In the genomic region with DNA sequence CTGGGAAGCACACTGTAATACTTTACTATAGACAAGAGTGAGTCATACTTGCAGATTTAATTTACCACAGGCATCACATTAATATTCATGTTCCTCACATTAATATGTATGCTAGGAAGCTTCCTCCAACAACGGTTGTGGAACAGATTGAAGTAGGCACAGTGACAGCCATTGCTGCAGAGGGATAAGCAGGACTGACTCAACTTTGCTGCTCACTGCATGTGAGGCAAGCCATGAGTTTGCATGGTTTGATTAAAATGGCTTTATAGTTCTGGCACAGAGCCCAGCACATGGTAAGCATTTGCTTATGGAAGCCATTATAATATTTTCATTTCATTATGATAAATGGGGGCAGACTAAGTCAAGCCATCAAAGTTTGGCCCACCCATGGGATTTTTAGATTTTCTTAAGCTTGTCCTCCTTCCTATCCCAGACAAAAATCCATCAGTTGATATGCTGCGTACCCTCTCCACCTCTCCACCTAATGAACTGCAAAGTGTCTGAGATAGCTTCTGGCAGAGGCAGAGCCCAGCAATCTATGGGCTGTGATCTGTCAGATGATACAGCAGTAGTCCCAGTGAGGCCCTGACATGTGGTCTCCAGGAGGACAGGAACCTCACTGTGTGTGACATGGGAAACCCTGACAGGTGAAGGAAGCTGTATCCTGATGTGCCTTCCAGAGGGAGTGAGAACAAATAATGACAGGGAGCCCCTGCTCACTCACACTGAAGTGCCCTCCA, we compare ENCODE assay signal across 10 mouse cellular contexts.
A peak's percentile ranks its signal among the peaks of the same experiment; 100 is the strongest.
DNase-seq lines count a peak whose midpoint lies in the region; ATAC-seq and TF ChIP-seq lines count a peak whose summit lies in the region.
"Had no signal": no experiment of that assay in that cellular context is flagged by ENCODE, and none has a peak within 500 bp of the region (broad histone marks: within the 10 kb centered on the region; RNA-seq: fewer than 3 reads in every experiment).

No protein-coding gene starts in this region.

- no peak for TF ChIP-seq POLR2A in limb, embryonic 14.5 days (IDR thresholded peaks at IDR 0.05; ENCODE audit: borderline replicate concordance, extremely low read depth, insufficient read depth, insufficient read length)

- no peaks in the 10 kb centered on the region for H3K36me3 ChIP-seq in limb, embryonic 14.5 days (ENCODE audit: control insufficient read depth, insufficient read depth, low read length)
- H3K36me3 ChIP-seq in limb, embryonic 10.5 days: no peaks in the 10 kb centered on the region
- H3K36me3 ChIP-seq in embryonic facial prominence, embryonic 12.5 days: no peaks in the 10 kb centered on the region
- H3K36me3 ChIP-seq in hindbrain, embryonic 12.5 days: no peaks in the 10 kb centered on the region
- H3K36me3 ChIP-seq in midbrain, embryonic 15.5 days (replicated peaks): no peaks in the 10 kb centered on the region
- H3K36me3 ChIP-seq: limb, embryonic 12.5 days had no signal

- no peak overlapping the region for H3K4me3 ChIP-seq in limb, embryonic 14.5 days (replicated peaks; ENCODE audit: low read length)
- no peak overlapping the region for H3K4me3 ChIP-seq in limb, embryonic 10.5 days
- H3K4me3 ChIP-seq in embryonic facial prominence, embryonic 12.5 days: no peak overlapping the region
- no peak overlapping the region for H3K4me3 ChIP-seq in hindbrain, embryonic 12.5 days
- no peak overlapping the region for H3K4me3 ChIP-seq in midbrain, embryonic 15.5 days
- H3K4me3 ChIP-seq: limb, embryonic 12.5 days had no signal

- H3K4me1 ChIP-seq in limb, embryonic 14.5 days (ENCODE audit: control insufficient read depth, insufficient read depth, low read length): peaks cover 8% of the 10 kb centered on the region; the same call in 1 of the 2 replicates
- H3K4me1 ChIP-seq in limb, embryonic 10.5 days: peaks cover 4% of the 10 kb centered on the region; the same call in 1 of the 2 replicates
- peaks cover 10% of the 10 kb centered on the region for H3K4me1 ChIP-seq in embryonic facial prominence, embryonic 12.5 days
- peaks cover 4% of the 10 kb centered on the region; the same call in 1 of the 2 replicates for H3K4me1 ChIP-seq in hindbrain, embryonic 12.5 days
- H3K4me1 ChIP-seq in midbrain, embryonic 15.5 days: peaks cover 6% of the 10 kb centered on the region; the same call in 1 of the 2 replicates

- no peaks in the 10 kb centered on the region for H3K27me3 ChIP-seq in limb, embryonic 14.5 days (ENCODE audit: control insufficient read depth, insufficient read depth, low read length)
- no peaks in the 10 kb centered on the region for H3K27me3 ChIP-seq in limb, embryonic 10.5 days (ENCODE audit: low read depth, poor library complexity, severe bottlenecking)
- no peaks in the 10 kb centered on the region for H3K27me3 ChIP-seq in embryonic facial prominence, embryonic 12.5 days
- no peaks in the 10 kb centered on the region for H3K27me3 ChIP-seq in hindbrain, embryonic 12.5 days
- no peaks in the 10 kb centered on the region for H3K27me3 ChIP-seq in midbrain, embryonic 15.5 days (replicated peaks)
- H3K27me3 ChIP-seq: limb, embryonic 12.5 days had no signal

- H3K4me2 ChIP-seq in limb, embryonic 14.5 days (replicated peaks; ENCODE audit: low read depth, low read length, severe bottlenecking): no peak overlapping the region
- no peak overlapping the region for H3K4me2 ChIP-seq in embryonic facial prominence, embryonic 12.5 days (replicated peaks)
- no peak overlapping the region for H3K4me2 ChIP-seq in hindbrain, embryonic 12.5 days (replicated peaks)
- no peak overlapping the region for H3K4me2 ChIP-seq in midbrain, embryonic 15.5 days
- H3K4me2 ChIP-seq: limb, embryonic 12.5 days had no signal

- no peak for ATAC-seq in limb, embryonic 14.5 days (ENCODE audit: low FRiP score, low read depth)
- ATAC-seq in embryonic facial prominence, embryonic 12.5 days (ENCODE audit: insufficient number of reproducible peaks, insufficient read depth, low FRiP score, low TSS enrichment): peak; percentile 79
- ATAC-seq in hindbrain, embryonic 12.5 days (ENCODE audit: low FRiP score): 0 out of 2 replicates have a peak, but pooled peaks have one; percentile 19
- ATAC-seq in midbrain, embryonic 15.5 days (replicated peaks): peak; percentile 93
- ATAC-seq in activated CD4-positive, CD25-positive, alpha-beta regulatory T cell, adult 4 months: no peak
- ATAC-seq: lung, postnatal 0 days had no signal

- H3K9me3 ChIP-seq in limb, embryonic 14.5 days (ENCODE audit: control insufficient read depth, low read length): no peaks in the 10 kb centered on the region
- H3K9me3 ChIP-seq in limb, embryonic 10.5 days (replicated peaks): no peaks in the 10 kb centered on the region
- no peaks in the 10 kb centered on the region for H3K9me3 ChIP-seq in embryonic facial prominence, embryonic 12.5 days
- no peaks in the 10 kb centered on the region for H3K9me3 ChIP-seq in hindbrain, embryonic 12.5 days (replicated peaks)
- no peaks in the 10 kb centered on the region for H3K9me3 ChIP-seq in midbrain, embryonic 15.5 days
- H3K9me3 ChIP-seq: limb, embryonic 12.5 days had no signal

- H3K9ac ChIP-seq in limb, embryonic 14.5 days (ENCODE audit: low read depth, low read length, severe bottlenecking): no peak overlapping the region
- H3K9ac ChIP-seq in embryonic facial prominence, embryonic 12.5 days: no peak overlapping the region
- H3K9ac ChIP-seq in hindbrain, embryonic 12.5 days: no peak overlapping the region
- H3K9ac ChIP-seq in midbrain, embryonic 15.5 days: no peak overlapping the region
- H3K9ac ChIP-seq: limb, embryonic 12.5 days had no signal

- WGBS in limb, embryonic 14.5 days: 46% methylated on average over 2 of the region's 2 CpGs
- WGBS in limb, embryonic 10.5 days: 65% methylated on average over 2 of the region's 2 CpGs
- WGBS in embryonic facial prominence, embryonic 12.5 days: 28% methylated on average over 2 of the region's 2 CpGs
- 52% methylated on average over 2 of the region's 2 CpGs for WGBS in hindbrain, embryonic 12.5 days
- WGBS in midbrain, embryonic 15.5 days: 41% methylated on average over 2 of the region's 2 CpGs

- no peak overlapping the region for H3K27ac ChIP-seq in limb, embryonic 14.5 days (replicated peaks; ENCODE audit: low read depth, low read length)
- H3K27ac ChIP-seq in limb, embryonic 10.5 days: no peak overlapping the region
- H3K27ac ChIP-seq in embryonic facial prominence, embryonic 12.5 days: no peak overlapping the region
- H3K27ac ChIP-seq in hindbrain, embryonic 12.5 days: no peak overlapping the region
- H3K27ac ChIP-seq in midbrain, embryonic 15.5 days: no peak overlapping the region
- H3K27ac ChIP-seq: limb, embryonic 12.5 days had no signal

- DNase-seq in limb, embryonic 14.5 days (ENCODE audit: low spot score): peak; percentile 70
- no peak for DNase-seq in limb, embryonic 10.5 days (ENCODE audit: low spot score)
- no peak for DNase-seq in adrenal gland, postnatal 36 days
- DNase-seq: heart, postnatal 14 days had no signal

Comparison
In these comparisons a context has a peak if more than half of its experiments do, and no peak if none do; other contexts are left out.
1. ATAC-seq: peak in embryonic facial prominence, embryonic 12.5 days (single experiment), hindbrain, embryonic 12.5 days (single experiment) and midbrain, embryonic 15.5 days (single experiment); none in limb, embryonic 14.5 days (single experiment) and activated CD4-positive, CD25-positive, alpha-beta regulatory T cell, adult 4 months (single experiment).